Mouse (Mus musculus) thymus, adult 2 months (tissue): Measurements from ENCODE around the gene Ttc17.

Experiments
- CTCF ChIP-seq: fragments of 200-500 bp; IDR thresholded peaks from 2 replicates; pipeline ENCODE4 v1.5.1; 2012; ENCODE audit warnings: mild to moderate bottlenecking, control low read depth, low read length, moderate library complexity, borderline replicate concordance; ENCODE audit not compliant: control insufficient read depth, poor library complexity, insufficient read depth; ENCODE audit errors: extremely low read depth
- POLR2A ChIP-seq: fragments of 200-500 bp; IDR thresholded peaks from 2 replicates; pipeline ENCODE4 v1.6.1; 2012; ENCODE audit warnings: mild to moderate bottlenecking, low read length, control low read depth, moderate library complexity; ENCODE audit not compliant: control insufficient read depth, poor library complexity, insufficient read depth; ENCODE audit errors: extremely low read depth

DNA sequence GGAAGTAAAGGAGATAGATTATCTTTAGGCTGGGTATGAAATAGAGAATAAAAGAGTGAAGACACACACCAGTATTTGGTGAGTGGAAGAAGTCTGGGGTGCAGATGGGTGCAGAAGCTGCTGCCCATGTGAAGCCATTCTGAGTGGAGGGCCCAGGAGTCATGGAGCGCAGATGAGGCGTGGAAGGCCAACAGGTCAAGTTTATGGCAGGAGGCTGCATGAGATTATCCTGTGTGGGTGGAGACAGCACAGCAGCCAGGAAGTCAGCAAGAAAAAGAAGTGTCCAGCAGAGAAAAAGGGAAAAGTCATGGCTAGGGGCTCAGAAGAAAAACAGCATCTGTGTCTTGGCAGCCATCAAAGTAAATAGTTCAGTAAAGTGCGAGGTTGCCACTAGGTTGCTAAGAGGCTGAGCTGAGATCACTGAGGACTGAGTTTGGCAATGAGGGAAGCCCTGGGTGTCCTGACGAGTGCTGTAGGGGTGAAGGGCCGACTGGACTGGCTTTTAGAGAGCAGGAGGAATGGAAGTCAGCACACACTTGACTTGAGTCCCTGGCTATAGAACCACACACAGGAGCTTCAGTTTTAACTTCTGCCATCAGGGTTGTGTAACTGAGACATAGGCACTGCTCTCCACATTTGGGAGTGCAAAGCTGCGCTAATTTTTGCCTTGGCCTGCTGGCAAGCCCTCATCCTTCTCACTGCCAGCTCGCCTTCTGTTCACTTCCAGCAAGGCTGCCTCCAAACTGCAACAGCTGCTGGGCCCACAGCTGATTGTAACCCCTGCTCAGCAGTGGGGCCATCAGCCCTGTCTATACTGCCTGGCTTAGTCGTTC lies 8.1 kb downstream of the Ttc17 start:
- TF ChIP-seq CTCF (no peak), POLR2A (no peak)
